Mouse (Mus musculus): ENCODE measurements around the gene Fhl2. TPM values are rescaled to one million over a fixed set of nuclear protein-coding genes. Genes with fewer than 3 reads are reported as not detected.

Fhl2 gene
- polyA plus RNA-seq, 1 experiment = 135 TPM

- TF ChIP-seq FOSL1 (IDR thresholded peaks at IDR 0.05; ENCODE audit: insufficient read depth, low read length, poor library complexity, severe bottlenecking) = no peak
- no peak for TF ChIP-seq MAX (IDR thresholded peaks at IDR 0.05)
- no peak for TF ChIP-seq MYOG (IDR thresholded peaks at IDR 0.05; ENCODE audit: control insufficient read depth, extremely low read depth, insufficient read length)
- TF ChIP-seq MYOD1 (IDR thresholded peaks at IDR 0.05; ENCODE audit: control insufficient read depth, insufficient read length, low read depth) = no peak
- TF ChIP-seq USF1 (IDR thresholded peaks at IDR 0.05; ENCODE audit: low read depth) = no peak
- TF ChIP-seq CEBPB (IDR thresholded peaks at IDR 0.05; ENCODE audit: low read depth) = no peak
- no peak for TF ChIP-seq CTCF (IDR thresholded peaks at IDR 0.05; ENCODE audit: control insufficient read depth, insufficient read depth, insufficient read length)
- Histone ChIP-seq H3K4me3 (ENCODE audit: insufficient read depth, poor library complexity, severe bottlenecking) (no peak overlapping the region), H3K79me3 (ENCODE audit: low read depth) (no peaks in the 10 kb centered on the region), H3K27me3 (ENCODE audit: control insufficient read depth, insufficient read depth, insufficient read length) (no peaks in the 10 kb centered on the region), H3ac (ENCODE audit: control insufficient read depth, insufficient read length, low read depth) (no peak overlapping the region), H3K79me2 (ENCODE audit: control insufficient read depth, insufficient read depth) (peaks cover under 1% of the 10 kb centered on the region), H3K36me3 (ENCODE audit: control insufficient read depth, insufficient read depth) (peaks cover 71% of the 10 kb centered on the region)
These were observed 75.8 kb downstream of the Fhl2 start for GRCm38 (mm10) chr1:43120950-43121349.

GRCm38 (mm10) chr1:43117435-43117834, 79.3 kb downstream of the Fhl2 start:
- H3K36me3 ChIP-seq (ENCODE audit: control insufficient read depth, insufficient read depth) = peaks cover 55% of the 10 kb centered on the region
- H3K79me2 ChIP-seq (ENCODE audit: control insufficient read depth, insufficient read depth) = no peaks in the 10 kb centered on the region

GRCm38 (mm10) chr1:43112882-43113281, 83.9 kb downstream of the Fhl2 start:
- Histone ChIP-seq H3K36me3 (ENCODE audit: control insufficient read depth, insufficient read depth) (peaks cover 55% of the 10 kb centered on the region), H3K4me3 (ENCODE audit: insufficient read depth, poor library complexity, severe bottlenecking) (no peak overlapping the region), H3K79me2 (ENCODE audit: control insufficient read depth, insufficient read depth) (no peaks in the 10 kb centered on the region), H3K79me3 (ENCODE audit: low read depth) (no peaks in the 10 kb centered on the region), H3ac (ENCODE audit: control insufficient read depth, insufficient read length, low read depth) (no peak overlapping the region), H3K27me3 (ENCODE audit: control insufficient read depth, insufficient read depth, insufficient read length) (no peaks in the 10 kb centered on the region)
- TF ChIP-seq CEBPB (IDR thresholded peaks at IDR 0.05; ENCODE audit: low read depth) (no peak), MYOD1 (IDR thresholded peaks at IDR 0.05; ENCODE audit: control insufficient read depth, insufficient read length, low read depth) (no peak), CTCF (IDR thresholded peaks at IDR 0.05; ENCODE audit: control insufficient read depth, insufficient read depth, insufficient read length) (no peak), FOSL1 (IDR thresholded peaks at IDR 0.05; ENCODE audit: insufficient read depth, low read length, poor library complexity, severe bottlenecking) (no peak), MAX (IDR thresholded peaks at IDR 0.05) (no peak), USF1 (IDR thresholded peaks at IDR 0.05; ENCODE audit: low read depth) (no peak), MYOG (IDR thresholded peaks at IDR 0.05; ENCODE audit: control insufficient read depth, extremely low read depth, insufficient read length) (no peak)

More at GRCm38 (mm10) chr1:43117435-43117834, 79.3 kb downstream of the Fhl2 start:
- H3K4me3 ChIP-seq (ENCODE audit: insufficient read depth, poor library complexity, severe bottlenecking) = no peak overlapping the region
- no peaks in the 10 kb centered on the region for H3K79me3 ChIP-seq (ENCODE audit: low read depth)
- H3K27me3 ChIP-seq (ENCODE audit: control insufficient read depth, insufficient read depth, insufficient read length) = no peaks in the 10 kb centered on the region
- H3ac ChIP-seq (ENCODE audit: control insufficient read depth, insufficient read length, low read depth) = no peak overlapping the region
- no peak for TF ChIP-seq MYOG (IDR thresholded peaks at IDR 0.05; ENCODE audit: control insufficient read depth, extremely low read depth, insufficient read length)
- no peak for TF ChIP-seq CTCF (IDR thresholded peaks at IDR 0.05; ENCODE audit: control insufficient read depth, insufficient read depth, insufficient read length)
- TF ChIP-seq MYOD1 (IDR thresholded peaks at IDR 0.05; ENCODE audit: control insufficient read depth, insufficient read length, low read depth) = no peak
- no peak for TF ChIP-seq FOSL1 (IDR thresholded peaks at IDR 0.05; ENCODE audit: insufficient read depth, low read length, poor library complexity, severe bottlenecking)
- no peak for TF ChIP-seq USF1 (IDR thresholded peaks at IDR 0.05; ENCODE audit: low read depth)
- no peak for TF ChIP-seq MAX (IDR thresholded peaks at IDR 0.05)
- TF ChIP-seq CEBPB (IDR thresholded peaks at IDR 0.05; ENCODE audit: low read depth) = no peak

- Histone ChIP-seq H3K36me3 (ENCODE audit: control insufficient read depth, insufficient read depth) (peaks cover 57% of the 10 kb centered on the region), H3ac (ENCODE audit: control insufficient read depth, insufficient read length, low read depth) (no peak overlapping the region), H3K27me3 (ENCODE audit: control insufficient read depth, insufficient read depth, insufficient read length) (no peaks in the 10 kb centered on the region), H3K79me2 (ENCODE audit: control insufficient read depth, insufficient read depth) (no peaks in the 10 kb centered on the region), H3K4me3 (ENCODE audit: insufficient read depth, poor library complexity, severe bottlenecking) (no peak overlapping the region), H3K79me3 (ENCODE audit: low read depth) (no peaks in the 10 kb centered on the region)
- TF ChIP-seq FOSL1 (IDR thresholded peaks at IDR 0.05; ENCODE audit: insufficient read depth, low read length, poor library complexity, severe bottlenecking) (no peak), CTCF (IDR thresholded peaks at IDR 0.05; ENCODE audit: control insufficient read depth, insufficient read depth, insufficient read length) (peak; percentile 41)
These were observed 86.2 kb downstream of the Fhl2 start for GRCm38 (mm10) chr1:43110556-43110955.

- Histone ChIP-seq H3ac (ENCODE audit: control insufficient read depth, insufficient read length, low read depth) (no peak overlapping the region), H3K36me3 (ENCODE audit: control insufficient read depth, insufficient read depth) (peaks cover 45% of the 10 kb centered on the region)
These were observed 88.1 kb downstream of the Fhl2 start for GRCm38 (mm10) chr1:43108729-43109128.

More at GRCm38 (mm10) chr1:43108729-43109128, 88.1 kb downstream of the Fhl2 start:
- H3K4me3 ChIP-seq (ENCODE audit: insufficient read depth, poor library complexity, severe bottlenecking) = no peak overlapping the region
- H3K27me3 ChIP-seq (ENCODE audit: control insufficient read depth, insufficient read depth, insufficient read length) = no peaks in the 10 kb centered on the region
- H3K79me3 ChIP-seq (ENCODE audit: low read depth) = peaks cover under 1% of the 10 kb centered on the region
- peaks cover 15% of the 10 kb centered on the region for H3K79me2 ChIP-seq (ENCODE audit: control insufficient read depth, insufficient read depth)
- TF ChIP-seq USF1 (IDR thresholded peaks at IDR 0.05; ENCODE audit: low read depth) = no peak
- TF ChIP-seq FOSL1 (IDR thresholded peaks at IDR 0.05; ENCODE audit: insufficient read depth, low read length, poor library complexity, severe bottlenecking) = no peak
- no peak for TF ChIP-seq MAX (IDR thresholded peaks at IDR 0.05)
- TF ChIP-seq CTCF (IDR thresholded peaks at IDR 0.05; ENCODE audit: control insufficient read depth, insufficient read depth, insufficient read length) = no peak
- no peak for TF ChIP-seq MYOD1 (IDR thresholded peaks at IDR 0.05; ENCODE audit: control insufficient read depth, insufficient read length, low read depth)
- no peak for TF ChIP-seq CEBPB (IDR thresholded peaks at IDR 0.05; ENCODE audit: low read depth)
- no peak for TF ChIP-seq MYOG (IDR thresholded peaks at IDR 0.05; ENCODE audit: control insufficient read depth, extremely low read depth, insufficient read length)

Measured in C2C12 (cell line).